Mouse (Mus musculus) neural tube, embryonic 12.5 days (tissue): Measurements from ENCODE around the gene Ldah. TPM values are rescaled to one million over a fixed set of nuclear protein-coding genes. Genes with fewer than 3 reads are reported as not detected.

Experiments
- ATAC-seq: fragments of 200-750 bp; cut with Nextera tagmentation; 2 replicates; pipeline ENCODE4 v1.8.0; 2017; ENCODE audit warnings: low read depth, mild to moderate bottlenecking, moderate TSS enrichment, moderate library complexity; ENCODE audit not compliant: low FRiP score
- H3K27ac ChIP-seq: fragments of 300-500 bp; sonication (generic); 2 replicates; pipeline ENCODE4 v1.5.1; 2016
- H3K27me3 ChIP-seq: fragments of 300-500 bp; sonication (generic); replicated peaks from 2 replicates; pipeline ENCODE4 v1.6.1; 2016; ENCODE audit warnings: mild to moderate bottlenecking
- H3K36me3 ChIP-seq: fragments of 300-500 bp; sonication (generic); 2 replicates; pipeline ENCODE4 v1.6.1; 2016; ENCODE audit warnings: mild to moderate bottlenecking
- H3K4me1 ChIP-seq: fragments of 300-500 bp; sonication (generic); 2 replicates; pipeline ENCODE4 v1.6.1; 2016
- H3K4me2 ChIP-seq: fragments of 300-500 bp; sonication (generic); replicated peaks from 2 replicates; pipeline ENCODE4 v1.6.1; 2016; ENCODE audit warnings: mild to moderate bottlenecking
- H3K4me3 ChIP-seq: fragments of 300-500 bp; sonication (generic); 2 replicates; pipeline ENCODE4 v1.5.1; 2016
- H3K9ac ChIP-seq: fragments of 300-500 bp; sonication (generic); 2 replicates; pipeline ENCODE4 v1.6.1; 2016; ENCODE audit warnings: mild to moderate bottlenecking
- H3K9me3 ChIP-seq: fragments of 300-500 bp; sonication (generic); 2 replicates; pipeline ENCODE4 v1.6.1; 2016; ENCODE audit warnings: mild to moderate bottlenecking
- WGBS: fragments of 180-500 bp; shearing (Covaris S2); methylation state at CpG from one replicate; pipeline ENCODE4 v1.1.7; 2016; 5-methylcytosine and 5-hydroxymethylcytosine counted together
- polyA plus RNA-seq: library from polyadenylated mRNA; unstranded; fragments of >200 nt; fragmentation: Nextera tagmentation; extraction: Ambion mirVana; gene quantifications from 2 replicates; pipeline ENCODE4 v1.2.1, GENCODE M21; 2016

Gene Ldah
- polyA plus RNA-seq, 1 experiment from 2014 or later: 68.8 TPM

GRCm38 (mm10) chr12:8231101-8231500 lies 23.2 kb downstream of the Ldah start:
- ATAC-seq: no peak
- Histone ChIP-seq H3K9ac (no peak overlapping the region), H3K4me2 (no peak overlapping the region), H3K4me3 (no peak overlapping the region), H3K27ac (no peak overlapping the region), H3K9me3 (no peaks in the 10 kb centered on the region), H3K4me1 (no peaks in the 10 kb centered on the region), H3K36me3 (no peaks in the 10 kb centered on the region), H3K27me3 (no peaks in the 10 kb centered on the region)
- WGBS: 94% methylated on average over 3 of the region's 3 CpGs

GRCm38 (mm10) chr12:8232679-8233078 lies 24.8 kb downstream of the Ldah start:
- no peak overlapping the region for H3K4me2 ChIP-seq
- no peak for ATAC-seq
- WGBS: 82% methylated on average over 3 of the region's 3 CpGs
- H3K9me3 ChIP-seq: no peaks in the 10 kb centered on the region
- H3K4me3 ChIP-seq: no peak overlapping the region
- H3K27me3 ChIP-seq: no peaks in the 10 kb centered on the region
- H3K9ac ChIP-seq: no peak overlapping the region
- no peaks in the 10 kb centered on the region for H3K36me3 ChIP-seq
- H3K27ac ChIP-seq: no peak overlapping the region
- H3K4me1 ChIP-seq: no peaks in the 10 kb centered on the region

GRCm38 (mm10) chr12:8242181-8242580 lies 34.3 kb downstream of the Ldah start:
- H3K4me1 ChIP-seq: no peaks in the 10 kb centered on the region
- ATAC-seq: no peak
- H3K4me2 ChIP-seq: no peak overlapping the region
- H3K27me3 ChIP-seq: no peaks in the 10 kb centered on the region
- H3K4me3 ChIP-seq: no peak overlapping the region
- 92% methylated on average over 3 of the region's 3 CpGs for WGBS
- no peak overlapping the region for H3K27ac ChIP-seq
- H3K9ac ChIP-seq: no peak overlapping the region
- H3K9me3 ChIP-seq: no peaks in the 10 kb centered on the region
- peaks cover 12% of the 10 kb centered on the region; the same call in 1 of the 2 replicates for H3K36me3 ChIP-seq

- Histone ChIP-seq H3K9ac (no peak overlapping the region), H3K9me3 (no peaks in the 10 kb centered on the region)
- WGBS: 83% methylated on average over 4 of the region's 4 CpGs
Observed at GRCm38 (mm10) chr12:8244746-8245145, 36.8 kb downstream of the Ldah start.

GRCm38 (mm10) chr12:8260297-8260696 lies 52.4 kb downstream of the Ldah start:
- no peak for ATAC-seq
- Histone ChIP-seq H3K4me1 (no peaks in the 10 kb centered on the region), H3K36me3 (no peaks in the 10 kb centered on the region), H3K9me3 (no peaks in the 10 kb centered on the region), H3K9ac (no peak overlapping the region), H3K27ac (no peak overlapping the region), H3K4me2 (no peak overlapping the region), H3K4me3 (no peak overlapping the region), H3K27me3 (no peaks in the 10 kb centered on the region)
- 74% methylated on average over 2 of the region's 2 CpGs for WGBS

More at GRCm38 (mm10) chr12:8244746-8245145, 36.8 kb downstream of the Ldah start:
- Histone ChIP-seq H3K27ac (no peak overlapping the region), H3K27me3 (no peaks in the 10 kb centered on the region), H3K4me3 (no peak overlapping the region), H3K4me1 (no peaks in the 10 kb centered on the region), H3K4me2 (no peak overlapping the region), H3K36me3 (peaks cover 10% of the 10 kb centered on the region; the same call in 1 of the 2 replicates)
- ATAC-seq: no peak

- Histone ChIP-seq H3K9me3 (no peaks in the 10 kb centered on the region), H3K27ac (no peak overlapping the region), H3K4me2 (no peak overlapping the region), H3K36me3 (no peaks in the 10 kb centered on the region), H3K4me3 (no peak overlapping the region), H3K4me1 (no peaks in the 10 kb centered on the region), H3K27me3 (no peaks in the 10 kb centered on the region), H3K9ac (no peak overlapping the region)
- 95% methylated on average over 7 of the region's 7 CpGs for WGBS
- no peak for ATAC-seq
Observed at GRCm38 (mm10) chr12:8266311-8266710, 58.4 kb downstream of the Ldah start.

GRCm38 (mm10) chr12:8269627-8270026 lies 61.7 kb downstream of the Ldah start:
- Histone ChIP-seq H3K9ac (no peak overlapping the region), H3K27ac (no peak overlapping the region), H3K4me3 (no peak overlapping the region), H3K9me3 (no peaks in the 10 kb centered on the region), H3K4me1 (no peaks in the 10 kb centered on the region), H3K27me3 (no peaks in the 10 kb centered on the region), H3K4me2 (no peak overlapping the region), H3K36me3 (no peaks in the 10 kb centered on the region)
- ATAC-seq: no peak
- 96% methylated on average over 11 of the region's 11 CpGs for WGBS

- Histone ChIP-seq H3K9me3 (no peaks in the 10 kb centered on the region), H3K4me1 (no peaks in the 10 kb centered on the region), H3K36me3 (no peaks in the 10 kb centered on the region), H3K27me3 (no peaks in the 10 kb centered on the region), H3K4me3 (no peak overlapping the region), H3K27ac (no peak overlapping the region), H3K4me2 (no peak overlapping the region), H3K9ac (no peak overlapping the region)
- WGBS: 91% methylated on average over 2 of the region's 2 CpGs
- ATAC-seq: no peak
Observed at GRCm38 (mm10) chr12:8271405-8271804, 63.5 kb downstream of the Ldah start.

GRCm38 (mm10) chr12:8273471-8274171 lies 65.7 kb downstream of the Ldah start:
- Histone ChIP-seq H3K27me3 (no peaks in the 10 kb centered on the region), H3K27ac (no peak overlapping the region), H3K9me3 (no peaks in the 10 kb centered on the region), H3K4me1 (no peaks in the 10 kb centered on the region), H3K4me3 (no peak overlapping the region), H3K36me3 (no peaks in the 10 kb centered on the region), H3K4me2 (no peak overlapping the region), H3K9ac (no peak overlapping the region)
- no peak for ATAC-seq
- WGBS: 95% methylated on average over 6 of the region's 6 CpGs

GRCm38 (mm10) chr12:8275424-8275823 lies 67.5 kb downstream of the Ldah start:
- Histone ChIP-seq H3K4me1 (no peaks in the 10 kb centered on the region), H3K27me3 (no peaks in the 10 kb centered on the region), H3K27ac (no peak overlapping the region), H3K4me2 (no peak overlapping the region), H3K9ac (no peak overlapping the region), H3K4me3 (no peak overlapping the region), H3K36me3 (no peaks in the 10 kb centered on the region), H3K9me3 (no peaks in the 10 kb centered on the region)
- 80% methylated on average over 4 of the region's 4 CpGs for WGBS
- no peak for ATAC-seq

- Histone ChIP-seq H3K4me2 (no peak overlapping the region), H3K27ac (no peak overlapping the region), H3K36me3 (peaks cover 7% of the 10 kb centered on the region), H3K9ac (no peak overlapping the region), H3K27me3 (no peaks in the 10 kb centered on the region), H3K4me1 (no peaks in the 10 kb centered on the region), H3K9me3 (no peaks in the 10 kb centered on the region), H3K4me3 (no peak overlapping the region)
- WGBS: 86% methylated on average over 15 of the region's 15 CpGs
- no peak for ATAC-seq
Observed at GRCm38 (mm10) chr12:8281225-8282017, 73.5 kb downstream of the Ldah start.

GRCm38 (mm10) chr12:8287970-8288369 lies 80.1 kb downstream of the Ldah start:
- 61% methylated on average over 3 of the region's 3 CpGs for WGBS
- H3K9ac ChIP-seq: no peak overlapping the region
- no peaks in the 10 kb centered on the region; the same call in 1 of the 2 replicates for H3K4me1 ChIP-seq
- no peaks in the 10 kb centered on the region for H3K9me3 ChIP-seq
- H3K36me3 ChIP-seq: no peaks in the 10 kb centered on the region; the same call in 1 of the 2 replicates
- H3K27ac ChIP-seq: no peak overlapping the region
- no peak overlapping the region for H3K4me3 ChIP-seq
- no peaks in the 10 kb centered on the region for H3K27me3 ChIP-seq
- H3K4me2 ChIP-seq: no peak overlapping the region
- ATAC-seq: no peak
